Mouse (Mus musculus) ES-E14 (cell line): ENCODE data around the gene Lcorl.

Source experiments
- CHD2 ChIP-seq: IDR thresholded peaks from 2 replicates; pipeline ENCODE4 v1.6.1; 2014; ENCODE audit warnings: mild to moderate bottlenecking, low read depth, low read length, inconsistent platforms
- HCFC1 ChIP-seq: IDR thresholded peaks from 2 replicates; pipeline ENCODE4 v1.6.1; 2012; ENCODE audit warnings: low read length, inconsistent platforms, borderline replicate concordance; ENCODE audit not compliant: insufficient read depth
- MAFK ChIP-seq: IDR thresholded peaks from 2 replicates; pipeline ENCODE4 v1.6.1; 2014; ENCODE audit warnings: mild to moderate bottlenecking, low read depth, low read length, inconsistent platforms; ENCODE audit not compliant: insufficient read depth
- ZC3H11A ChIP-seq: IDR thresholded peaks from 2 replicates; pipeline ENCODE4 v1.6.1; 2012; ENCODE audit warnings: low read depth, mild to moderate bottlenecking, inconsistent platforms, low read length, borderline replicate concordance

GRCm38 (mm10) chr5:45790221-45790620, 67.2 kb downstream of the Lcorl start:
- TF ChIP-seq MAFK: no peak
- no peak for TF ChIP-seq CHD2
- no peak for TF ChIP-seq ZC3H11A
- TF ChIP-seq HCFC1: no peak
